Mouse (Mus musculus): ENCODE data around the gene Ubqln1.
A peak's percentile ranks its signal among the peaks of the same experiment; 100 is the strongest.

DNA sequence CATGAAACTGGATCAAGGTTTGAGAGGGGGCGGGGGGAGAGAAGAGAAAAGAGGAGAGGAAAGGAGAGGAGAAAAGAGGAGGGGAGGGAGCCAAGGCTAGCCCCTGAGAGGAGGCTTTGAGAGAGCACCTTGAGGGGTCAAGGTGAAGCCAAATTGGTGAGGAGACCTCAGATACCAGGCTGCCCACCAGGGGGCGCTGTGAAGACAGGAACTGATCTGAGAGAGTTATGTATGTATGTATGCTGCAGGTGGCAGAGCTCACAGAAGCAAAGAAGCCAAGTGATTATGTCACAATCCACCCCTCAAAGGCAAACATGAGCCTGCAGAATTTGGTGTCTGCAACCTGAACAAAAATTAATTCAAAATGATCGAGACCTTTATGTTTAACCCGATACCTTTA, 27.0 kb downstream of the Ubqln1 start:
- TF ChIP-seq USF1 (IDR thresholded peaks at IDR 0.05; ENCODE audit: low read depth, low read length) (no peak), EP300 (IDR thresholded peaks at IDR 0.05; ENCODE audit: low read depth in 1 of 2, low read length in 2 of 2) (no peak), POLR2A (IDR thresholded peaks at IDR 0.05; ENCODE audit: control insufficient read depth in 1 of 2, insufficient read depth in 1 of 2, low read depth in 1 of 2, low read length in 2 of 2, poor library complexity in 1 of 2) (no peak), MAZ (IDR thresholded peaks at IDR 0.05; ENCODE audit: low read depth, low read length) (no peak), CTCF (IDR thresholded peaks at IDR 0.05 in 2 of 3, conservative IDR thresholded peaks at IDR 0.05 in 1 of 3; ENCODE audit: control insufficient read depth in 1 of 3, insufficient read depth in 1 of 3, low read depth in 2 of 3, low read length in 3 of 3, poor library complexity in 1 of 3, severe bottlenecking in 1 of 3) (peak; percentile 93 to 96 (median 93)), MYC (IDR thresholded peaks at IDR 0.05; ENCODE audit: low read depth, low read length) (no peak)
